Mouse (Mus musculus) heart, postnatal 0 days (tissue): ENCODE measurements around the gene Rasal1. TPM values are rescaled to one million over a fixed set of nuclear protein-coding genes. Genes with fewer than 3 reads are reported as not detected.

Source experiments
- ATAC-seq: fragments of 200-750 bp; cut with Nextera tagmentation; 2 replicates; pipeline ENCODE4 v1.8.0; 2017; ENCODE audit warnings: low read depth, moderate number of reproducible peaks, moderate library complexity; ENCODE audit not compliant: insufficient read depth
- DNase-seq: peaks from one replicate; pipeline ENCODE4 v3.0.0-alpha.2; 2016; ENCODE audit warnings: low spot score
- H3K27ac ChIP-seq: fragments of 300-500 bp; sonication (generic); 2 replicates; pipeline ENCODE4 v1.5.1; 2014; ENCODE audit warnings: low read depth, mild to moderate bottlenecking
- H3K27me3 ChIP-seq: fragments of 300-500 bp; sonication (generic); 2 replicates; pipeline ENCODE4 v1.6.1; 2014; ENCODE audit warnings: low read length, mixed read lengths; ENCODE audit not compliant: control insufficient read depth, insufficient read depth
- H3K36me3 ChIP-seq: fragments of 300-500 bp; sonication (generic); replicated peaks from 2 replicates; pipeline ENCODE4 v1.6.1; 2014; ENCODE audit warnings: low read length, mixed read lengths; ENCODE audit not compliant: control insufficient read depth, insufficient read depth
- H3K4me1 ChIP-seq: fragments of 300-500 bp; sonication (generic); 2 replicates; pipeline ENCODE4 v1.6.1; 2014; ENCODE audit warnings: antibody characterized with exemption; ENCODE audit not compliant: control insufficient read depth, insufficient read depth
- H3K4me2 ChIP-seq: fragments of 300-500 bp; sonication (generic); 2 replicates; pipeline ENCODE4 v1.6.1; 2014; ENCODE audit warnings: low read depth, mild to moderate bottlenecking, low read length, moderate library complexity
- H3K4me3 ChIP-seq: fragments of 300-500 bp; sonication (generic); 2 replicates; pipeline ENCODE4 v1.5.1; 2014; ENCODE audit warnings: low read depth, low read length
- H3K9ac ChIP-seq: fragments of 300-500 bp; sonication (generic); replicated peaks from 2 replicates; pipeline ENCODE4 v1.6.1; 2014; ENCODE audit warnings: low read depth, low read length, mixed read lengths
- H3K9me3 ChIP-seq: fragments of 300-500 bp; sonication (generic); replicated peaks from 2 replicates; pipeline ENCODE4 v1.6.1; 2016; ENCODE audit warnings: low read length; ENCODE audit not compliant: control insufficient read depth
- CTCF ChIP-seq: IDR thresholded peaks from 2 replicates; pipeline ENCODE4 v1.5.1; 2016; ENCODE audit warnings: antibody characterized with exemption, control low read depth, low read depth
- EP300 ChIP-seq: IDR thresholded peaks from 2 replicates; pipeline ENCODE4 v1.6.1; 2016; ENCODE audit warnings: antibody characterized with exemption, low read depth
- WGBS: fragments of 180-500 bp; shearing (Covaris S2); extraction: QIAGEN DNeasy Blood & Tissue Kit; methylation state at CpG from one replicate; pipeline ENCODE4 v1.1.7; 2014; 5-methylcytosine and 5-hydroxymethylcytosine counted together
- polyA plus RNA-seq: library from polyadenylated mRNA; unstranded; fragments of >200 nt; fragmentation: Nextera tagmentation; extraction: Ambion mirVana; gene quantifications from 2 replicates; pipeline ENCODE4 v1.2.1, GENCODE M21; 2015
- total RNA-seq: library from RNA; depleted of rRNA; stranded (reverse); fragments of >200 nt; gene quantifications from 2 replicates; pipeline ENCODE4 v1.2.3, GENCODE M21; 2014; ENCODE audit warnings: low replicate concordance

Gene Rasal1
- total and polyA plus RNA-seq, 2 experiments from 2014 or later: not detected

DNA sequence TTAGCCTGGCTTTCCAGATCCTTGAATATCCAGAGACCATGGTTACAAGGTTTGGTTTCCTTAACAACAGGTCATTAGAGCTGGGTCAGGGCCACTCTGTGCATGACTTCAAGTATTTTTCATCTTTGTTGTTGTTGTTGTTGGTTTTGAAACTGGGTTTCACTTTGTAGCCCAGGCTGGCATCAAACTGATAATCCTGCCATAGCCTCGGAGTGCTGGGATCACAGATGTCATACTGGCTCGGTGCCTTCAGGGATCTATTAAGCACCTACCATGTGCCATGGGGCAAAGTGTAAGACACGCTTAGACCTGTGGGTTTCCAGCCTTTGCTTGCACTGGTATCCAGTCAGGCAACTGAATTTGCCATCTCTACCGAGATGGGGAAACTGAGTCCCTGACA is 53.8 kb downstream of the Rasal1 start:
- Histone ChIP-seq H3K4me1 (no peaks in the 10 kb centered on the region), H3K4me2 (no peak overlapping the region), H3K27ac (no peak overlapping the region), H3K27me3 (peaks cover 70% of the 10 kb centered on the region), H3K9me3 (no peaks in the 10 kb centered on the region), H3K4me3 (no peak overlapping the region), H3K36me3 (no peaks in the 10 kb centered on the region), H3K9ac (no peak overlapping the region)
- TF ChIP-seq EP300 (no peak), CTCF (no peak)
- ATAC-seq: no peak
- 75% methylated on average over 4 of the region's 4 CpGs for WGBS
- no peak for DNase-seq

DNA sequence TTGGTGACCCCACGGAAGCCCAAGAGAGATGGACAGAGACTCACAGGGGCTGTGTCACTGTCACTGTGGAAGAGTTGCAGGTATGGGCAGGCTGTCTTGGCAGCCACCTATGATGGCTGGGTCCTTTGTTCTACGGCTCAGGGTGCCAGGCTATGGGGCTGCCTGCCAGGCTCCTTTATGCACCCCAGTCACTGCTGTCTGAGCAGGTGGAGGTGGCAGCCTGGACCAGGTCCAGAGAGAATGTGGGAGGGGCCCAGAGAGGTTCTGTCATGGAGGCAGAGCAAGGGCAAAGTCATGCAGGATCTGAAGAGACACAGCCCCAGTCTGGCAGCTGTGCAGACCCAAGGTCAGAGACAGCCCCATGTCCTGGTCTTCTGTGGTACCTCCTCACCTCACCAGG is 54.4 kb downstream of the Rasal1 start:
- Histone ChIP-seq H3K36me3 (no peaks in the 10 kb centered on the region), H3K4me3 (no peak overlapping the region), H3K4me1 (no peaks in the 10 kb centered on the region), H3K4me2 (no peak overlapping the region), H3K27ac (no peak overlapping the region), H3K9me3 (no peaks in the 10 kb centered on the region), H3K27me3 (peaks cover 70% of the 10 kb centered on the region), H3K9ac (no peak overlapping the region)
- WGBS: 68% methylated on average over 2 of the region's 2 CpGs
- DNase-seq: no peak
- TF ChIP-seq EP300: no peak
- no peak for TF ChIP-seq CTCF
- ATAC-seq: no peak

DNA sequence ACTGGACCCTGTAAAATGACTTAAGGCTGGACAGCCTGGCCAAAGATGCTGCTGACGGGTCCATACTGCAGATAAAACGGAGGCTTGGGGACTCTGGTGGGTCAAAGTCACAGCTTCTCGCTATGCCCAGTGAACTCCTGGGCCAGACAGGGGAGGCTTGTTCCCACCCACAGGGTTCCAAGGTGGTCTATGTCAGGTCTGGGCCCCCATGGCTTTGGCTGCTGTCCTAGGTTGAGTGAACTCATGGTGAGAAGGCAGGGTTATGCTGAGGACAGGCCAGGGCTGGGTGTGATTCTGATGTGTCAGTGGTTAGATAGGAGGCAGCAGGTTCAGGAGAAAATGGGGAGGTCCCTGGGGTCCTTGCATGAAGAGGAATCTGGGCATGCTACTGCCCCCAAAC is 55.0 kb downstream of the Rasal1 start:
- no peak overlapping the region for H3K4me2 ChIP-seq
- ATAC-seq (no peak), DNase-seq (no peak)
- H3K27ac ChIP-seq: no peak overlapping the region
- H3K9me3 ChIP-seq: no peaks in the 10 kb centered on the region
- TF ChIP-seq CTCF (no peak), EP300 (no peak)
- H3K36me3 ChIP-seq: no peaks in the 10 kb centered on the region
- H3K27me3 ChIP-seq: peaks cover 75% of the 10 kb centered on the region
- no peak overlapping the region for H3K4me3 ChIP-seq
- H3K9ac ChIP-seq: no peak overlapping the region
- no peaks in the 10 kb centered on the region for H3K4me1 ChIP-seq
- 78% methylated on average over 3 of the region's 3 CpGs for WGBS

DNA sequence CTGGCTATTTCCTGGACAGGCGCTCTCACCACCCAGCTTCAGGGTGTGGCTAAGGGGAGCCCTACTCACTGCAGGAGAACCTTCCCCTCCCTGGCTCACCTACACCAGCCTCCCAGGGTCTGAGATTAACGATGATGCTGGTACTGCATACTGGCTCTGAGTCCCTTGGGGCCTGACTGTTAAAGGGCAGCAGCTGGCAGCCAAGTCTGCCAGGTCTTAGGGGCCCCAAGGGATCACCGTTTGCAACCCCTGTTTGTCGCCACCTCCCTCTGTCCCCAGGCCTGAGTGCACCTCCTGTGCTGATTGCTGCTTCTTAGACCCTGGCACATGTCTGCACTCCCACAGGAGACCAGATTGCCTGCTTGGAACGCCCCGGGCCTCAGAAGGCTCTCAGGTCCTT is 55.8 kb downstream of the Rasal1 start:
- WGBS: 33% methylated on average over 6 of the region's 6 CpGs
- Histone ChIP-seq H3K27me3 (peaks cover 83% of the 10 kb centered on the region), H3K36me3 (no peaks in the 10 kb centered on the region), H3K9ac (no peak overlapping the region), H3K9me3 (no peaks in the 10 kb centered on the region), H3K27ac (no peak overlapping the region), H3K4me3 (no peak overlapping the region), H3K4me1 (no peaks in the 10 kb centered on the region), H3K4me2 (no peak overlapping the region)
- TF ChIP-seq EP300: no peak
- no peak for TF ChIP-seq CTCF
- DNase-seq: no peak
- ATAC-seq: no peak

DNA sequence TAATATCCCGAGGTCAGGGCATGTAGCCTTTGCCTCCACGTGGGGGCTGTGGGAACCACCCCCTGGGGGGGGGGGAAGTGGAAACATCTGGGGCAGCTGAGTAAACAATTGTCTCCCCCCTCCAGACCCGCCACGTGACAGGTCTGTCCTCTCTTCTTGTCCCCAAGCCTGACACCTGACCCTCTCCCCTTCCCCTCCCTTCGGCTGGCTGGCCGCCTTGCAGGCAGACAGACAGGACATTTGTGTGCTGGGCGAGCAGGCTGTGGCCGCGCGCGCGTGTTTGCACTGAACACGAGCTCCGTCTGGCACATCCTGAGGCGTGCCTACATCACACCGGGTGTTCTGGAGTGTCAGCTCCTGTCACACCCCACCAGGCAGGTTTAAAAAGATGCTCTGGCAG is 57.9 kb downstream of the Rasal1 start:
- no peak overlapping the region for H3K27ac ChIP-seq
- H3K27me3 ChIP-seq: peaks cover 87% of the 10 kb centered on the region
- H3K4me2 ChIP-seq: no peak overlapping the region
- H3K9ac ChIP-seq: no peak overlapping the region
- TF ChIP-seq CTCF (no peak), EP300 (no peak)
- ATAC-seq (no peak), DNase-seq (no peak)
- no peak overlapping the region for H3K4me3 ChIP-seq
- 17% methylated on average over 16 of the region's 16 CpGs for WGBS
- no peaks in the 10 kb centered on the region for H3K9me3 ChIP-seq
- H3K4me1 ChIP-seq: peaks cover 11% of the 10 kb centered on the region; the same call in 1 of the 2 replicates
- H3K36me3 ChIP-seq: no peaks in the 10 kb centered on the region

DNA sequence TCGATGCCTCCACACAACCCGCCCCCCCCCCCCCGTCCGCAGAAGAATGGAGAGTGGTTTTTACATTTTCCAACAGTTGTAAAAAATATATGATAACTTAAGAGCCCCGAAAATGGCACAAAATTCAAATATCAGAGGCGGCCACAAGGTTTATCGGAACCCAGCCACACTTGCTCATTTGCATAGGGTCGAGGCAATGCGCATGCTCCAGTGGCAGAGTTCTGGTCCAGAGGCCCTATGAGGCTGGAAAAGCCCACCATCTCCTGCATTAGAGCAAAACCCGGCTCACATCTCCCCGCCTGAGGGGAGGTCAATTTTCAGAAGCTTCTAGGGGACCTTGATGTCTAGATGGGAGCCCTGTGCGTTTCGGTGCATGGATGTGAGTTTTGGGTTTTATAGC is 58.4 kb downstream of the Rasal1 start:
- Histone ChIP-seq H3K4me1 (peaks cover 11% of the 10 kb centered on the region; the same call in 1 of the 2 replicates), H3K36me3 (no peaks in the 10 kb centered on the region), H3K4me2 (no peak overlapping the region), H3K9ac (no peak overlapping the region), H3K27me3 (peaks cover 90% of the 10 kb centered on the region), H3K4me3 (no peak overlapping the region), H3K27ac (no peak overlapping the region), H3K9me3 (no peaks in the 10 kb centered on the region)
- 45% methylated on average over 13 of the region's 13 CpGs for WGBS
- DNase-seq (no peak), ATAC-seq (no peak)
- TF ChIP-seq EP300 (no peak), CTCF (no peak)
